ENCODE assay signal across 9 mouse cellular contexts in the genomic region with DNA sequence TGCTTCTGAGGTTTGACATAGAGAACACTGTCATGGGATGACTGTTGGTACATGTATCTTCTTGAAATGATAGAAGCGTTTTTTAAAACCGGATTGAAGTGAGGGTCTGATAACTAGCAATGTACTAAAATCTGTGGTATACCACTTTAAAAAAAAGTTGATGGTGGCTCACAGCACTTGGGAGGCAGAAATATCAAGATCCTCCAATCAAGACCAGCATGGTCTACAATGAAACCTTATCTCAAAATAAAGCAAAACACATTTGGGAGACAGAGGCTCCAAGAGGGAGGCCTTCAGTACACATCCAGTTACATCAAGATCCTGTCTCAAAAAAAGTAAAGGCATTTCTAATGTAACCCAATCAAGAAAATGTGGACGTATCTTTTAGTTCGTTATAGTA. TPM values are rescaled to one million over a fixed set of nuclear protein-coding genes. Genes with fewer than 3 reads are reported as not detected.
DNase-seq lines count a peak whose midpoint lies in the region; ATAC-seq lines count a peak whose summit lies in the region.
"Had no signal": no experiment of that assay in that cellular context is flagged by ENCODE, and none has a peak within 500 bp of the region (broad histone marks: within the 10 kb centered on the region; RNA-seq: fewer than 3 reads in every experiment).

No protein-coding gene starts in this region.

- no peaks in the 10 kb centered on the region for H3K27me3 ChIP-seq in forebrain, embryonic 15.5 days
- no peaks in the 10 kb centered on the region for H3K27me3 ChIP-seq in liver, embryonic 16.5 days (ENCODE audit: control insufficient read depth, insufficient read depth, low read depth, low read length)

- DNase-seq in embryo, embryonic 10.5 days (ENCODE audit: low spot score): peak; percentile 19
- no peak for DNase-seq in embryo, embryonic 11 days
- DNase-seq in 416B (ENCODE audit: low read depth): peak; percentile 45
- DNase-seq in adrenal gland, adult 8-10 months: no peak
- no peak for DNase-seq in urinary bladder, postnatal 25 days (ENCODE audit: low spot score)
- DNase-seq in cerebellum, postnatal 4 days (ENCODE audit: low spot score in 2 of 2): no peak

- H3K4me3 ChIP-seq in forebrain, embryonic 15.5 days: peak overlapping the region; percentile 85
- peak overlapping the region; percentile 95 for H3K4me3 ChIP-seq in liver, embryonic 16.5 days (ENCODE audit: low read depth, low read length)

- H3K4me1 ChIP-seq in forebrain, embryonic 15.5 days: peaks cover 60% of the 10 kb centered on the region
- peaks cover 28% of the 10 kb centered on the region for H3K4me1 ChIP-seq in liver, embryonic 16.5 days (ENCODE audit: control insufficient read depth, low read depth, low read length)

- WGBS in forebrain, embryonic 15.5 days: 28% methylated on average over 4 of the region's 4 CpGs
- 13% methylated on average over 4 of the region's 4 CpGs for WGBS in liver, embryonic 16.5 days (ENCODE audit: insufficient replicate concordance)

- ATAC-seq in forebrain, embryonic 15.5 days (replicated peaks): no peak
- no peak for ATAC-seq in liver, embryonic 16.5 days (ENCODE audit: low read depth)

- H3K4me2 ChIP-seq in forebrain, embryonic 15.5 days (replicated peaks): peak overlapping the region; percentile 83
- H3K4me2 ChIP-seq in liver, embryonic 16.5 days (ENCODE audit: low read depth, low read length): peak overlapping the region; percentile 95

- H3K36me3 ChIP-seq in forebrain, embryonic 15.5 days: peaks cover 12% of the 10 kb centered on the region
- H3K36me3 ChIP-seq in liver, embryonic 16.5 days (ENCODE audit: control insufficient read depth, insufficient read depth): peaks cover 12% of the 10 kb centered on the region

- H3K27ac ChIP-seq in forebrain, embryonic 15.5 days (replicated peaks): peak overlapping the region; percentile 100; the same call in 1 of the 2 replicates
- H3K27ac ChIP-seq in liver, embryonic 16.5 days (ENCODE audit: low read length): no peak overlapping the region

- no peaks in the 10 kb centered on the region for H3K9me3 ChIP-seq in forebrain, embryonic 15.5 days
- no peaks in the 10 kb centered on the region for H3K9me3 ChIP-seq in liver, embryonic 16.5 days (replicated peaks; ENCODE audit: control insufficient read depth, low read length)

- H3K9ac ChIP-seq in forebrain, embryonic 15.5 days (replicated peaks): peak overlapping the region; percentile 99
- H3K9ac ChIP-seq in liver, embryonic 16.5 days (ENCODE audit: low read depth, low read length): no peak overlapping the region; the same call in 1 of the 2 replicates

RNA-seq across cellular contexts. Expression of a gene that starts 2.3 kb away (rescaled TPM):
- 191 and 209 TPM in 2 replicates for polyA plus RNA-seq in forebrain, embryonic 15.5 days (2015; fragmentation: Nextera tagmentation; extraction: Ambion mirVana)
- 22.2 and 24.3 TPM in 2 replicates for polyA plus RNA-seq in liver, embryonic 16.5 days (2015; fragmentation: Nextera tagmentation; extraction: Ambion mirVana)
- total RNA-seq in adrenal gland, adult 8-10 months (2022): 10 to 100 TPM; 33.2 to 80.1 (median 50.9) TPM

RNA-seq across cellular contexts. Expression of a gene that starts 2.4 kb away (rescaled TPM):
- polyA plus RNA-seq in forebrain, embryonic 15.5 days (2015; fragmentation: Nextera tagmentation; extraction: Ambion mirVana): 1.1 and 1.8 TPM in 2 replicates
- polyA plus RNA-seq in liver, embryonic 16.5 days (2015; fragmentation: Nextera tagmentation; extraction: Ambion mirVana): 5.3 and 6.4 TPM in 2 replicates
- total RNA-seq in adrenal gland, adult 8-10 months (2022): 1 to 10 TPM; 4.4 to 6.3 (median 5.1) TPM

RNA-seq across cellular contexts. Expression of a gene that starts 38.3 kb away (rescaled TPM):
- polyA plus RNA-seq in forebrain, embryonic 15.5 days (2015; fragmentation: Nextera tagmentation; extraction: Ambion mirVana): 0.87 and 1.6 TPM in 2 replicates
- 36.6 and 48.3 TPM in 2 replicates for polyA plus RNA-seq in liver, embryonic 16.5 days (2015; fragmentation: Nextera tagmentation; extraction: Ambion mirVana)
- total RNA-seq in adrenal gland, adult 8-10 months (2022): 1 to 10 TPM in 3 of 4 experiments, under 1 TPM in 1; 0.78 to 3.3 (median 1.6) TPM
- total RNA-seq: common myeloid progenitor, adult 5-6 weeks had no signal

RNA-seq across cellular contexts. Expression of a gene that starts 41.7 kb away (rescaled TPM):
- 58.3 and 63.6 TPM in 2 replicates for polyA plus RNA-seq in forebrain, embryonic 15.5 days (2015; fragmentation: Nextera tagmentation; extraction: Ambion mirVana)
- 2.0 and 2.6 TPM in 2 replicates for polyA plus RNA-seq in liver, embryonic 16.5 days (2015; fragmentation: Nextera tagmentation; extraction: Ambion mirVana)
- 10 to 100 TPM; 17.3 to 39.9 (median 27.8) TPM for total RNA-seq in adrenal gland, adult 8-10 months (2022)

Comparison
In these comparisons a context has a peak if more than half of its experiments do, and no peak if none do; other contexts are left out.
1. DNase-seq: peak in embryo, embryonic 10.5 days (single experiment) and 416B (single experiment); none in embryo, embryonic 11 days (single experiment), adrenal gland, adult 8-10 months (single experiment), urinary bladder, postnatal 25 days (single experiment) and cerebellum, postnatal 4 days (0 of 2).
2. RNA of a gene that starts 38.3 kb away (polyA plus RNA-seq): 36.6 to 48.3 TPM in liver, embryonic 16.5 days; 0.87 to 1.6 TPM in forebrain, embryonic 15.5 days; every median in the first group is over 10 times any median in the second.